Mouse (Mus musculus): ENCODE results near the gene Zbtb37. TPM values are rescaled to one million over a fixed set of nuclear protein-coding genes. Genes with fewer than 3 reads are reported as not detected.

Zbtb37 gene
- polyA plus RNA-seq, 1 experiment from 2014 or later: 7.4 TPM

DNA sequence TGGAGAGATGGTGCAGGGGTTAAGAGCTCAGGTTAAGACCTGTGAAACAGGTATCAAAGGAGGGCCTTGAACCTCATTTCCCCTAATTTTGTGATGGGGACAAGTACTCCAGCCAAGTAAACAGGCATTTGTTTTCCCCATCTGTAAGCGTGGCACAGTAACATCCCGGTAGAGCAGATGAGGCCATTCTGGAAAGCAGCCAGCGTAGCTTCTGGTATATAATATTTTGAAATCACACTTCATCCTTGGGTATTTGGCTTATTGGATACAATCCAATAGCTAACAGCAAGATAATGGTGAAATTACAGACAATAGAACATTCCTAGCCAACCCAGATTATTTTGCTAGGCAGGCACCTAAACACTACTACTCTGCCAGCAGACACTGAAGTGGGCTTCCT, 51.8 kb downstream of the Zbtb37 start:
- WGBS: 96% methylated on average over 3 of the region's 3 CpGs
- no peaks in the 10 kb centered on the region for H3K27me3 ChIP-seq (ENCODE audit: insufficient read depth, poor library complexity, severe bottlenecking)
- H3K9me3 ChIP-seq: no peaks in the 10 kb centered on the region
- H3K4me1 ChIP-seq (replicated peaks): no peaks in the 10 kb centered on the region
- no peak overlapping the region for H3K4me3 ChIP-seq
- no peaks in the 10 kb centered on the region for H3K36me3 ChIP-seq
- no peak for DNase-seq (ENCODE audit: low spot score)
- no peak overlapping the region for H3K27ac ChIP-seq

DNA sequence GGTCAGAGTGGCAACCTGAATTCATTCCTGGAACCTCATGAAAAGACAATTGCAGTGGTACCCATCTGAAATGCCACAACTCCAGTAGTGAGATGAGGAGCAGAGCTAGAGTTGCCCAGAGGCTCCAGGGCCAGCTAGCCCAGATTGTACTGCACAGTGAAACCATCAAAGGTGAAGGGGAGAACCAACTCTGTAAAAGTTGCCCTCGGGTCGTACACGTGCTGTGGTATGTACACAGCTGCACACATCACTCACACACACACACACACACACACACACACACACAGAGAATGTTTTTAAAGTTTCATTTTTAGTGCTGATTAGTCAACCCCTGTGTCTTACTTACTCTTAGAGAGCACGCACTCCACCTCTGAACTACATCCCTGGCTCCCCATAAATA, 53.3 kb downstream of the Zbtb37 start:
- H3K27me3 ChIP-seq (ENCODE audit: insufficient read depth, poor library complexity, severe bottlenecking): no peaks in the 10 kb centered on the region
- no peaks in the 10 kb centered on the region for H3K9me3 ChIP-seq
- H3K4me3 ChIP-seq: no peak overlapping the region
- H3K36me3 ChIP-seq: no peaks in the 10 kb centered on the region
- no peak overlapping the region for H3K27ac ChIP-seq
- H3K4me1 ChIP-seq (replicated peaks): no peaks in the 10 kb centered on the region
- WGBS: 97% methylated on average over 4 of the region's 4 CpGs
- DNase-seq (ENCODE audit: low spot score): no peak

DNA sequence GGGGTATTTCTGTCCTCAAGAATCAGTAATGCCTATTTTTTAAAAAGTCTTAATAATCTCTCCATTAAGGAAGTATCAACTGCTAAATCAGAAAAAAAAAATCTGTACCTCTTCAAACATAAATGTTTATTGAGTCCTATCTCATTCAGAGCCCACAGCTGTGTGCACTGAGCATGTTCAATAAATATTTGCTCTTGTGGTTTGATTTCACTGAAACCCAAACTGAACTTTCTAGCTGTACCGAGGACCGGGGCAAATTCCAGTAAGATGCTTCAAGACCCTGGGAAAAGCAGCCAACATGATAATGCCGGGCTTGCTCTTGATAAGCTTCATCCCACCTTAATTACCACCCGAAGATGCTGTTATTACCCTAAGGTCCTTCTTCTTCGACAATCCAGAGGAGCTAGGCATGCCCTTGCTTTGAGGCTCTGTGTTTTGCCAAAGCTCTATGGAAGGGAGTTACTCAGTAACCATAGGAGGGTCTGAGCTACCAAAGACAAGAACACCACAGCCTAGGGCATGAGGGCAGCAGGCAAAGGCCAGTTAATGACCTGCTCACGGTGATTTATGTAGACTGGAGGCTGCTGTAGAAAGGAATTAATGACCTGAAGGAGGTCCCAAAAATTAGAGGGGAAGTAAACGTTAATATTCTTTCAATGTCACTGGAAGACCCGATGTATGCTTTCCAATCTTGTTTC, 54.0 kb downstream of the Zbtb37 start:
- no peaks in the 10 kb centered on the region for H3K27me3 ChIP-seq (ENCODE audit: insufficient read depth, poor library complexity, severe bottlenecking)
- 87% methylated on average over 8 of the region's 8 CpGs for WGBS
- H3K9me3 ChIP-seq: no peaks in the 10 kb centered on the region
- no peak for DNase-seq (ENCODE audit: low spot score)
- H3K36me3 ChIP-seq: peaks cover under 1% of the 10 kb centered on the region; the same call in 1 of the 2 replicates
- no peaks in the 10 kb centered on the region for H3K4me1 ChIP-seq (replicated peaks)
- H3K27ac ChIP-seq: no peak overlapping the region
- no peak overlapping the region for H3K4me3 ChIP-seq

DNA sequence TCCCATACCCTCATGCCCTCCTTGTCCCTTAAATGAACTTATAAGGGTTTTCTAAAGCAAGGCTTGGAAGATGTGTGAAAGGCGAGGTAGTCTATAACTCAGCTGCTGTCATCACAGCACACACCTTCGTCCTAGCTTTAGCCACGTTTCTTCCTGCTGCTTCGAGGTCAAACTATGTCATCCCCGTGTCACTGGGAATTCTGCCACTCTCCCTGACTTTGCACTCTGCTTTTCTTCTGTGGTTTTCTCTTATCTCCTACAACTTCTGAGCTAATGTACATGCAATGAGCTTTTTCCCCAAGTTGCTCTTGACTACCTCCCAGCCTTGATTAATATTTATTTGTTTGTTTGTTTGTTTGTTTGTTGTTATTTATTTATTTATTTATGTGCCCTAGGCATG, 54.6 kb downstream of the Zbtb37 start:
- no peaks in the 10 kb centered on the region for H3K4me1 ChIP-seq (replicated peaks)
- DNase-seq (ENCODE audit: low spot score): no peak
- H3K4me3 ChIP-seq: no peak overlapping the region
- no peaks in the 10 kb centered on the region for H3K9me3 ChIP-seq
- no peaks in the 10 kb centered on the region for H3K27me3 ChIP-seq (ENCODE audit: insufficient read depth, poor library complexity, severe bottlenecking)
- H3K27ac ChIP-seq: no peak overlapping the region
- 80% methylated on average over 5 of the region's 5 CpGs for WGBS
- H3K36me3 ChIP-seq: peaks cover 7% of the 10 kb centered on the region

DNA sequence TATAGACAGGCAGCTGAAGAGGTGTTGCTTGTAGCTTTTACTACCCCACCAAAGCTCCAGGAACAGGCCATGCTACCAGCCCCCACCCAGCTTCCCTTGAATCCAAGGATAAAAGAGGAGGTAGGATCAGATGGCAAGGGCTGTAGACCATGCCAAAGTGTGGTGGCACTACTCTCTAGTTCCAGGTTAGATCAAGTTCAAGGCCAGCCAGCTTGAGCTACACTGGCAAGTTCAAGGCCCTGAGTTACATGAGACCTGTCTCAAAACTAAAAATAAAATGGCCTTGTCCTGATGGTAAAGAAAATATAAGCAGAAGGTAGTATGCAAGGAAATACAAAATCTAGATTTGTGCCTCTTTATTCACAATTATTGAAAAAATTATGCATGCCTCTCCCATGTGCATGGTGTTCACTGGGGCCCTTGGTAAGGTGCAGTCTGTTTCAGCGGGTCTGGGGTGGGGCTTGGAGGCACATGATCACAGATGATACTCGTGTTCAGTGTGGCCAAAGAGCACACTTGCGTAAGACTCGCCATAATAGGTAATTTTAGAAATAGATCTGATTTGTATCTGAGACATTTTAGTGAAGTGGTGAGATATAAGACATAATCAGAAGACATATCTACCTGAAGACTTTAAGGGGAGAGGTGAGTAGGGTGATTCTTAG, 56.4 kb downstream of the Zbtb37 start, which contains the start of gene Serpinc1:
Gene Serpinc1, plus strand, starts transcription at position 515 of the 665 bp plus-strand sequence.
- no peaks in the 10 kb centered on the region for H3K27me3 ChIP-seq (ENCODE audit: insufficient read depth, poor library complexity, severe bottlenecking)
- no peaks in the 10 kb centered on the region for H3K9me3 ChIP-seq
- H3K36me3 ChIP-seq: peaks cover 12% of the 10 kb centered on the region
- WGBS: 90% methylated on average over 4 of the region's 4 CpGs
- no peak within 1 kb of the TSS for H3K27ac ChIP-seq
- H3K4me3 ChIP-seq: no peak within 1 kb of the TSS
- no peak for DNase-seq (ENCODE audit: low spot score)
- no peaks in the 10 kb centered on the region for H3K4me1 ChIP-seq (replicated peaks)

DNA sequence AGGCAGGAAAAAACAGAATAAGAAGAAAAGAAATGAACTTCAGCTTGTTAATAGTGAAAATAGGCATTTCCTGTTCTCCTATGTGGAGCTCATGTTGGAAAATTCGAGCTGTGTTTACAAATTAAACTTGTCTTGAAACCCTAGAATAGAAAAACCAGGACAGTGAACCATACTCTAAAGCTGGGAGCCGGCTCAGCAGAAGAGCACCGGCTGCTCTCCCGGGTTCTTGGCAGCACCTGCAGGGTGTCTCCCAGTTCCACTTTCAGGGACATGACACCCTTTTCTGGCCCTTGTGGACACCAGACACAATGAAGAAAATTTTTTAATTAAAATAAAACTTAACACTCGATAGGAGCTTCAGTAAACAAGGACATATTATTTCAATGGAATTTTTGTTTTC, 66.0 kb downstream of the Zbtb37 start:
- Histone ChIP-seq H3K9me3 (no peaks in the 10 kb centered on the region), H3K36me3 (peaks cover 83% of the 10 kb centered on the region), H3K27ac (no peak overlapping the region), H3K27me3 (ENCODE audit: insufficient read depth, poor library complexity, severe bottlenecking) (no peaks in the 10 kb centered on the region), H3K4me1 (replicated peaks) (no peaks in the 10 kb centered on the region), H3K4me3 (no peak overlapping the region)
- no peak for DNase-seq (ENCODE audit: low spot score)
- WGBS: 90% methylated on average over 5 of the region's 5 CpGs

DNA sequence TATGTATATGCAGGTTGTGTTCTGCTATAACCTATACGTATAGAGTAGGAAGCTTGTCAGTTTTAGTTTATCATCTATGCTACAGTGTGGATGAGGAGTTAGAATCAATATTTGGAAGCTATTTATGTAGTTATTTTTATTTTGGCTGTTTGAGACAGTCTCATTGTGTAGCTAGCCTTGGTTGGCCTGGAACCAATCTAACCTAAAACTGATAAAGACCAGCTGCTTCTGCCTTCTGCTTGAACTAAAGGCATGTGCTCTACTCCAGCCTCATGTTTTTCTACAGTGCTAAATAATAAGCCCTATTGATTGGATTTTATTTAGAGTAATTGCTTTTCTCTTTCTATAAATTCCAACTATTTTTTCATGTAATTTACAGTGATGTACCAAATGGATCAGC, 67.4 kb downstream of the Zbtb37 start:
- Histone ChIP-seq H3K36me3 (peaks cover 96% of the 10 kb centered on the region), H3K4me3 (no peak overlapping the region)
- 97% methylated on average over 1 of the region's 1 CpGs for WGBS

DNA sequence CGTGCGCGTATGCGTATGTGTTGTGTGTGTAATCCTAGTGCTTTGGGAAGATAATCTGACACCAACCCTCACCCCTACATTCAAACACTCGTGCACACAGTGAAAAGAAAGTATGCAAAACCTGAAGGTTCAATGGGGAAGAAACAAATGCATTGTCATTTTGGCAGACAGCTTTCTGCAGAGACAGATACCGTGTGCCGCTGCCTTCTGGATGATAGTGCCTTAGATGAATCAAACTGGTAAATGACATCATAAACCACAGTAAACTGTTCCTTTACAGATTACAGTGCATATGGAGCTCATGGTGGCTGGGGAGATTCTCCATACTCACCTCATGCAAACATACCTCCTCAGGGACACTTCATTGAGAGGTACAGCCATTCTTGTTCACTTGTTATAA, 71.5 kb downstream of the Zbtb37 start:
- Histone ChIP-seq H3K27me3 (ENCODE audit: insufficient read depth, poor library complexity, severe bottlenecking) (no peaks in the 10 kb centered on the region), H3K9me3 (no peaks in the 10 kb centered on the region), H3K4me3 (no peak overlapping the region), H3K27ac (no peak overlapping the region), H3K4me1 (replicated peaks) (no peaks in the 10 kb centered on the region), H3K36me3 (peaks cover 97% of the 10 kb centered on the region)
- 94% methylated on average over 7 of the region's 7 CpGs for WGBS
- DNase-seq (ENCODE audit: low spot score): no peak

More for the DNA sequence above, 67.4 kb downstream of the Zbtb37 start:
- DNase-seq (ENCODE audit: low spot score): no peak
- Histone ChIP-seq H3K4me1 (replicated peaks) (no peaks in the 10 kb centered on the region), H3K27ac (no peak overlapping the region), H3K27me3 (ENCODE audit: insufficient read depth, poor library complexity, severe bottlenecking) (no peaks in the 10 kb centered on the region), H3K9me3 (no peaks in the 10 kb centered on the region)

Other genes starting within 250 kb of the Zbtb37 start
- gene Rabgap1l, start 241.6 kb downstream of the Zbtb37 start, polyA plus RNA-seq (2016; fragmentation: Nextera tagmentation; extraction: Ambion mirVana): 8.0 and 9.8 TPM in 2 replicates
- gene Rc3h1, start 128.4 kb downstream of the Zbtb37 start, polyA plus RNA-seq (2016; fragmentation: Nextera tagmentation; extraction: Ambion mirVana): 8.2 and 8.5 TPM in 2 replicates
- gene Serpinc1, start 56.3 kb downstream of the Zbtb37 start, polyA plus RNA-seq (2016; fragmentation: Nextera tagmentation; extraction: Ambion mirVana): 1.4 and 1.9 TPM in 2 replicates
- 48.2 and 65.0 TPM in 2 replicates for gene Dars2, start 35.8 kb upstream of the Zbtb37 start, polyA plus RNA-seq (2016; fragmentation: Nextera tagmentation; extraction: Ambion mirVana)
- 33.0 and 39.9 TPM in 2 replicates for gene Cenpl, start 35.9 kb upstream of the Zbtb37 start, polyA plus RNA-seq (2016; fragmentation: Nextera tagmentation; extraction: Ambion mirVana)
- gene Klhl20, start 96.7 kb upstream of the Zbtb37 start, polyA plus RNA-seq (2016; fragmentation: Nextera tagmentation; extraction: Ambion mirVana): 15.5 and 15.6 TPM in 2 replicates
- gene Ankrd45, start 107.8 kb upstream of the Zbtb37 start, polyA plus RNA-seq (2016; fragmentation: Nextera tagmentation; extraction: Ambion mirVana): 4.1 and 4.9 TPM in 2 replicates
- 0.13 and 0.45 TPM in 2 replicates for gene Tex50, start 124.5 kb upstream of the Zbtb37 start, polyA plus RNA-seq (2016; fragmentation: Nextera tagmentation; extraction: Ambion mirVana)
- gene Prdx6, start 216.4 kb upstream of the Zbtb37 start, polyA plus RNA-seq (2016; fragmentation: Nextera tagmentation; extraction: Ambion mirVana): 490 and 579 TPM in 2 replicates